Mouse (Mus musculus) cerebellum, adult 9-10 months (tissue): ENCODE measurements around the gene Vat1.
"Not testable (repeated sequence)": the region's sequence is repeated elsewhere in the genome, so short reads cannot be mapped to it uniquely, and the experiment has no call there.

Experiments used
- DNase-seq: peaks from one replicate; pipeline ENCODE4 v3.0.0; 2022

Gene Vat1

GRCm38 (mm10) chr11:101465101-101465868, 745 bp downstream of the Vat1 start:
- DNase-seq, result no peak

GRCm38 (mm10) chr11:101464211-101465100, 1.6 kb downstream of the Vat1 start, which contains the start of gene Rnd2:
TSS of gene Rnd2 (plus strand) at chr11:101464999.
- no peak for DNase-seq

- no peak for DNase-seq
Measured at GRCm38 (mm10) chr11:101462583-101463440, 3.2 kb downstream of the Vat1 start.

- DNase-seq, result no peak
Measured at GRCm38 (mm10) chr11:101462141-101462540, 3.9 kb downstream of the Vat1 start.

- DNase-seq, result no peak
Measured at GRCm38 (mm10) chr11:101460321-101460720, 5.7 kb downstream of the Vat1 start.

GRCm38 (mm10) chr11:101459716-101460115, 6.3 kb downstream of the Vat1 start:
- no peak for DNase-seq

GRCm38 (mm10) chr11:101458217-101458616, 7.8 kb downstream of the Vat1 start:
- no peak for DNase-seq

- DNase-seq, result no peak
Measured at GRCm38 (mm10) chr11:101457631-101458030, 8.4 kb downstream of the Vat1 start.

- DNase-seq, result no peak
Measured at GRCm38 (mm10) chr11:101455627-101456026, 10.4 kb downstream of the Vat1 start.

GRCm38 (mm10) chr11:101454702-101455101, 11.3 kb downstream of the Vat1 start:
- no peak for DNase-seq

- DNase-seq, result no peak
Measured at GRCm38 (mm10) chr11:101452093-101452774, 13.8 kb downstream of the Vat1 start.

- DNase-seq, result no peak
Measured at GRCm38 (mm10) chr11:101451536-101451935, 14.5 kb downstream of the Vat1 start.

- DNase-seq, result no peak
Measured at GRCm38 (mm10) chr11:101450394-101450793, 15.6 kb downstream of the Vat1 start.

GRCm38 (mm10) chr11:101449596-101449995, 16.4 kb downstream of the Vat1 start:
- DNase-seq, result not testable (repeated sequence)

- no peak for DNase-seq
Measured at GRCm38 (mm10) chr11:101448899-101449298, 17.1 kb downstream of the Vat1 start.

- no peak for DNase-seq
Measured at GRCm38 (mm10) chr11:101448274-101448746, 17.7 kb downstream of the Vat1 start, which contains the start of gene Ifi35. TSS of gene Ifi35 (plus strand) at chr11:101448407.

- no peak for DNase-seq
Measured at GRCm38 (mm10) chr11:101447786-101448185, 18.2 kb downstream of the Vat1 start.

GRCm38 (mm10) chr11:101446860-101447259, 19.2 kb downstream of the Vat1 start:
- DNase-seq, result not testable (repeated sequence)

GRCm38 (mm10) chr11:101446319-101446718, 19.7 kb downstream of the Vat1 start:
- DNase-seq, result no peak

- no peak for DNase-seq
Measured at GRCm38 (mm10) chr11:101442760-101443159, 23.3 kb downstream of the Vat1 start.

- DNase-seq, result peak; percentile 99
Measured at GRCm38 (mm10) chr11:101442127-101442693, 23.8 kb downstream of the Vat1 start, which contains the start of gene Rpl27. TSS of gene Rpl27 (plus strand) at chr11:101442298.
